Mouse (Mus musculus) testis, adult 2 months (tissue): Measurements from ENCODE around the gene Pcf11. TPM values are rescaled to one million over a fixed set of nuclear protein-coding genes. Genes with fewer than 3 reads are reported as not detected.
A peak's percentile ranks its signal among the peaks of the same experiment; 100 is the strongest.

Experiments
- H3K27ac ChIP-seq: fragments of 200-500 bp; 2 replicates; pipeline ENCODE4 v1.5.1; 2012; ENCODE audit warnings: low read depth, low read length; ENCODE audit not compliant: control insufficient read depth, insufficient read depth
- H3K27me3 ChIP-seq: fragments of 200-500 bp; 2 replicates; pipeline ENCODE4 v1.6.1; 2012; ENCODE audit warnings: mild to moderate bottlenecking, low read length, moderate library complexity; ENCODE audit not compliant: control insufficient read depth, insufficient read depth
- H3K36me3 ChIP-seq: fragments of 200-500 bp; 2 replicates; pipeline ENCODE4 v1.6.1; 2012; ENCODE audit warnings: mild to moderate bottlenecking, low read length; ENCODE audit not compliant: control insufficient read depth, insufficient read depth
- H3K4me1 ChIP-seq: fragments of 200-500 bp; 2 replicates; pipeline ENCODE4 v1.6.1; 2012; ENCODE audit warnings: low read length; ENCODE audit not compliant: control insufficient read depth, insufficient read depth
- H3K4me3 ChIP-seq: fragments of 200-500 bp; 2 replicates; pipeline ENCODE4 v1.5.1; 2012; ENCODE audit warnings: low read depth, mild to moderate bottlenecking, low read length, moderate library complexity, mixed read lengths; ENCODE audit not compliant: control insufficient read depth
- CTCF ChIP-seq: fragments of 200-500 bp; IDR thresholded peaks from 2 replicates; pipeline ENCODE4 v1.5.1; 2012; ENCODE audit warnings: low read depth, mild to moderate bottlenecking, inconsistent platforms, low read length, moderate library complexity; ENCODE audit not compliant: control insufficient read depth, insufficient read depth, insufficient replicate concordance
- POLR2A ChIP-seq: fragments of 200-500 bp; IDR thresholded peaks from 2 replicates; pipeline ENCODE4 v1.6.1; 2012; ENCODE audit warnings: low read depth, mild to moderate bottlenecking, inconsistent platforms, low read length, moderate library complexity; ENCODE audit not compliant: control insufficient read depth
- polyA plus RNA-seq: library from polyadenylated mRNA; depleted of rRNA; stranded (reverse); fragments of >200 nt; gene quantifications from 2 replicates; pipeline ENCODE4 v1.2.3, GENCODE M21; 2012

Gene Pcf11
- polyA plus RNA-seq, 1 experiment = 40.4 TPM

GRCm38 (mm10) chr7:92668791-92669506, 785 bp downstream of the Pcf11 start:
- Histone ChIP-seq H3K4me1 (no peaks in the 10 kb centered on the region; the same call in 1 of the 2 replicates), H3K36me3 (peaks cover 13% of the 10 kb centered on the region), H3K4me3 (peak overlapping the region; percentile 99), H3K27ac (peak overlapping the region; percentile 94), H3K27me3 (no peaks in the 10 kb centered on the region)
- TF ChIP-seq POLR2A (no peak), CTCF (no peak)

GRCm38 (mm10) chr7:92666274-92666820, 3.4 kb downstream of the Pcf11 start:
- TF ChIP-seq CTCF = no peak
- TF ChIP-seq POLR2A = no peak
- H3K36me3 ChIP-seq = peaks cover 13% of the 10 kb centered on the region
- H3K27me3 ChIP-seq = no peaks in the 10 kb centered on the region
- 0 out of 2 replicates have a peak overlapping the region, but pooled peaks have one; percentile 13 for H3K27ac ChIP-seq
- no peaks in the 10 kb centered on the region; the same call in 1 of the 2 replicates for H3K4me1 ChIP-seq
- peak overlapping the region; percentile 63 for H3K4me3 ChIP-seq

- H3K27ac ChIP-seq = no peak overlapping the region
- H3K36me3 ChIP-seq = peaks cover 3% of the 10 kb centered on the region
- no peak for TF ChIP-seq CTCF
- TF ChIP-seq POLR2A = no peak
- no peaks in the 10 kb centered on the region for H3K27me3 ChIP-seq
- H3K4me1 ChIP-seq = no peaks in the 10 kb centered on the region
- H3K4me3 ChIP-seq = no peak overlapping the region
Observed at GRCm38 (mm10) chr7:92658050-92658449, 11.7 kb downstream of the Pcf11 start.

- Histone ChIP-seq H3K36me3 (peaks cover 3% of the 10 kb centered on the region), H3K27ac (no peak overlapping the region; the same call in 1 of the 2 replicates), H3K4me3 (no peak overlapping the region), H3K4me1 (no peaks in the 10 kb centered on the region), H3K27me3 (no peaks in the 10 kb centered on the region)
- TF ChIP-seq POLR2A (no peak), CTCF (no peak)
Observed at GRCm38 (mm10) chr7:92656386-92656785, 13.3 kb downstream of the Pcf11 start.

- Histone ChIP-seq H3K4me3 (no peak overlapping the region), H3K27ac (no peak overlapping the region), H3K4me1 (no peaks in the 10 kb centered on the region), H3K36me3 (peaks cover 1% of the 10 kb centered on the region), H3K27me3 (no peaks in the 10 kb centered on the region)
- TF ChIP-seq POLR2A (no peak), CTCF (no peak)
Observed at GRCm38 (mm10) chr7:92653329-92653728, 16.4 kb downstream of the Pcf11 start.

GRCm38 (mm10) chr7:92647790-92648189, 21.9 kb downstream of the Pcf11 start:
- Histone ChIP-seq H3K4me3 (no peak overlapping the region), H3K27me3 (no peaks in the 10 kb centered on the region), H3K4me1 (no peaks in the 10 kb centered on the region), H3K36me3 (no peaks in the 10 kb centered on the region), H3K27ac (no peak overlapping the region)
- TF ChIP-seq POLR2A (no peak), CTCF (no peak)

- no peaks in the 10 kb centered on the region for H3K27me3 ChIP-seq
- no peak for TF ChIP-seq POLR2A
- no peak for TF ChIP-seq CTCF
- no peaks in the 10 kb centered on the region for H3K36me3 ChIP-seq
- no peaks in the 10 kb centered on the region for H3K4me1 ChIP-seq
- H3K4me3 ChIP-seq = no peak overlapping the region
- no peak overlapping the region for H3K27ac ChIP-seq
Observed at GRCm38 (mm10) chr7:92642358-92642757, 27.4 kb downstream of the Pcf11 start.
